Mouse (Mus musculus): ENCODE measurements around the gene Scimp. TPM values are rescaled to one million over a fixed set of nuclear protein-coding genes. Genes with fewer than 3 reads are reported as not detected.

Scimp gene
- total RNA-seq, 2 experiments from 2014 or later: not detected

Small RNAs within 50 kb of the gene (microRNA-seq; reads per million reads assigned to microRNA genes)
- 0 reads per million in 2 experiments for gene Gm22760

Other genes with a start within 250 kb of the Scimp start
- gene Mink1, start 249.7 kb downstream of the Scimp start, total RNA-seq (2021): 100 to 1,000 TPM; 434 to 488 TPM
- gene 4930544D05Rik, start 196.7 kb downstream of the Scimp start, total RNA-seq (2021): under 1 TPM in 1 of 2 experiments, not detected in 1; 0.66 TPM
- gene Chrne, start 193.4 kb downstream of the Scimp start, total RNA-seq (2021): under 1 TPM in 1 of 2 experiments, not detected in 1; 0.44 TPM
- gene Gp1ba, start 173.5 kb downstream of the Scimp start, total RNA-seq (2021): not detected
- gene Rnf167, start 165.4 kb downstream of the Scimp start, total RNA-seq (2021): 10 to 100 TPM; 86.9 to 87.6 TPM
- gene Slc25a11, start 165.1 kb downstream of the Scimp start, total RNA-seq (2021): 100 to 1,000 TPM; 127 to 129 TPM
- gene Pfn1, start 157.9 kb downstream of the Scimp start, total RNA-seq (2021): 100 to 1,000 TPM; 376 to 385 TPM
- 1 to 10 TPM; 7.2 to 8.2 TPM for gene Eno3, start 155.4 kb downstream of the Scimp start, total RNA-seq (2021)
- gene Spag7, start 143.2 kb downstream of the Scimp start, total RNA-seq (2021): 10 to 100 TPM; 48.7 to 48.8 TPM
- 100 to 1,000 TPM; 326 to 389 TPM for gene Camta2, start 124.5 kb downstream of the Scimp start, total RNA-seq (2021)
- gene Inca1, start 112.4 kb downstream of the Scimp start, total RNA-seq (2021): 1 to 10 TPM; 3.1 to 3.4 TPM
- gene Kif1c, start 112.0 kb downstream of the Scimp start, total RNA-seq (2021): 10 to 100 TPM; 71.5 to 78.9 TPM
- gene Zfp3, start 48.4 kb downstream of the Scimp start, total RNA-seq (2021): 10 to 100 TPM; 23.1 to 24.8 TPM
- gene Rabep1, start 32.2 kb upstream of the Scimp start, total RNA-seq (2021): 100 to 1,000 TPM; 113 to 118 TPM
- gene Nup88, start 157.4 kb upstream of the Scimp start, total RNA-seq (2021): 10 to 100 TPM; 48.2 to 57.0 TPM
- 10 to 100 TPM; 36.7 to 41.2 TPM for gene Rpain, start 157.6 kb upstream of the Scimp start, total RNA-seq (2021)
- gene C1qbp, start 170.4 kb upstream of the Scimp start, total RNA-seq (2021): 100 to 1,000 TPM; 101 to 111 TPM
- gene Dhx33, start 191.9 kb upstream of the Scimp start, total RNA-seq (2021): 10 to 100 TPM; 54.2 to 56.4 TPM
- gene Mis12, start 207.0 kb upstream of the Scimp start, total RNA-seq (2021): 10 to 100 TPM; 12.9 to 15.7 TPM
- 10 to 100 TPM; 23.6 to 27.1 TPM for gene Derl2, start 207.3 kb upstream of the Scimp start, total RNA-seq (2021)
- gene 6330403K07Rik, start 220.9 kb upstream of the Scimp start, total RNA-seq (2021): 100 to 1,000 TPM; 172 to 217 TPM